ENCODE assay signal across 16 mouse cellular contexts in genomic region chr7:63921909-63922562, GRCm38 (mm10). TPM values are rescaled to one million over a fixed set of nuclear protein-coding genes. Genes with fewer than 3 reads are reported as not detected.
A peak's percentile ranks its signal among the peaks of the same experiment; 100 is the strongest.
DNase-seq lines count a peak whose midpoint lies in the region; ATAC-seq and TF ChIP-seq lines count a peak whose summit lies in the region.
"Had no signal": no experiment of that assay in that cellular context is flagged by ENCODE, and none has a peak within 500 bp of the region (broad histone marks: within the 10 kb centered on the region; RNA-seq: fewer than 3 reads in every experiment).

No protein-coding gene starts in this region.

- peaks cover 67% of the 10 kb centered on the region for H3K4me1 ChIP-seq in heart, embryonic 10.5 days
- H3K4me1 ChIP-seq in MEL (ENCODE audit: control insufficient read depth in 1 of 2, insufficient read depth in 2 of 2, low read length in 2 of 2), result peaks cover 61 to 74% of the 10 kb centered on the region in 2 experiments

- TF ChIP-seq CTCF in MEL (IDR thresholded peaks at IDR 0.05 in 2 of 3, conservative IDR thresholded peaks at IDR 0.05 in 1 of 3; ENCODE audit: control insufficient read depth in 1 of 3, insufficient read depth in 1 of 3, low read depth in 2 of 3, low read length in 3 of 3, poor library complexity in 1 of 3, severe bottlenecking in 1 of 3), result no peak

- TF ChIP-seq EP300 in MEL (IDR thresholded peaks at IDR 0.05; ENCODE audit: low read depth in 1 of 2, low read length in 2 of 2), result peak; percentile 66 to 87

- H3K9me3 ChIP-seq in heart, embryonic 10.5 days, result no peaks in the 10 kb centered on the region
- H3K9me3 ChIP-seq in MEL (replicated peaks; ENCODE audit: insufficient read depth, low read length), result no peaks in the 10 kb centered on the region
- H3K9me3 ChIP-seq: embryonic facial prominence, embryonic 13.5 days; forebrain, embryonic 15.5 days; heart, embryonic 13.5 days; limb, embryonic 13.5 days had no signal

- 74% methylated on average over 8 of the region's 8 CpGs for WGBS in heart, embryonic 10.5 days

- H3K79me2 ChIP-seq in MEL (ENCODE audit: control insufficient read depth, insufficient read depth, low read length, poor library complexity), result peaks cover 62% of the 10 kb centered on the region

- no peak overlapping the region for H3K27ac ChIP-seq in heart, embryonic 10.5 days
- peak overlapping the region; percentile 97 for H3K27ac ChIP-seq in MEL (ENCODE audit: control insufficient read depth, low read depth, low read length)
- H3K27ac ChIP-seq: embryonic facial prominence, embryonic 13.5 days; forebrain, embryonic 15.5 days; heart, embryonic 13.5 days; limb, embryonic 13.5 days had no signal

- 0 out of 2 replicates have a peak, but pooled peaks cover 5% of the 10 kb centered on the region for H3K36me3 ChIP-seq in heart, embryonic 10.5 days
- peaks cover 7 to 66% of the 10 kb centered on the region in 2 experiments for H3K36me3 ChIP-seq in MEL (ENCODE audit: control insufficient read depth in 1 of 2, insufficient read depth in 2 of 2, low read length in 2 of 2)
- H3K36me3 ChIP-seq: embryonic facial prominence, embryonic 13.5 days; forebrain, embryonic 15.5 days; heart, embryonic 13.5 days had no signal

- no peak for TF ChIP-seq POLR2A in MEL (IDR thresholded peaks at IDR 0.05; ENCODE audit: control insufficient read depth in 1 of 2, insufficient read depth in 1 of 2, low read depth in 1 of 2, low read length in 2 of 2, poor library complexity in 1 of 2)

- H3K4me3 ChIP-seq in heart, embryonic 10.5 days, result no peak overlapping the region
- H3K4me3 ChIP-seq in MEL (ENCODE audit: control insufficient read depth in 1 of 2, insufficient read depth in 1 of 2, low read depth in 2 of 2, low read length in 2 of 2), result peak overlapping the region; percentile 16 to 27; a peak in 3 of 4 replicates
- H3K4me3 ChIP-seq: embryonic facial prominence, embryonic 13.5 days; forebrain, embryonic 15.5 days; heart, embryonic 13.5 days; limb, embryonic 13.5 days; myocyte had no signal

- peak; percentile 7 for ATAC-seq in megakaryocyte progenitor cell, adult 5-6 weeks (replicated peaks; ENCODE audit: poor library complexity)
- ATAC-seq: forebrain, embryonic 15.5 days had no signal

- intact Hi-C loops in heart, postnatal 25 days (cut with DNase I), result no loop called here

- DNase-seq in heart, postnatal 25 days (ENCODE audit: low spot score), result peak; percentile 2
- DNase-seq in heart, embryonic 10.5 days (ENCODE audit: low spot score), result no peak
- DNase-seq in ovary, postnatal 36 days (ENCODE audit: low spot score), result peak; percentile 8
- DNase-seq in ovary, postnatal 10 days (ENCODE audit: low spot score), result no peak
- peak; percentile 80 for DNase-seq in MEL (ENCODE audit: low read depth, low spot score)
- no peak for DNase-seq in left cerebral cortex, adult 11 months (ENCODE audit: low spot score)
- DNase-seq: adrenal gland, adult 8-10 months; cerebellum, adult 11 months; lung, postnatal 36 days had no signal

- TF ChIP-seq RAD21 in MEL (IDR thresholded peaks at IDR 0.05; ENCODE audit: low read depth, low read length), result no peak

- H3K27me3 ChIP-seq in heart, embryonic 10.5 days (ENCODE audit: insufficient read depth, poor library complexity, severe bottlenecking), result no peaks in the 10 kb centered on the region
- no peaks in the 10 kb centered on the region for H3K27me3 ChIP-seq in MEL (ENCODE audit: control insufficient read depth in 1 of 2, insufficient read depth in 2 of 2, low read length in 2 of 2)
- H3K27me3 ChIP-seq: embryonic facial prominence, embryonic 13.5 days; forebrain, embryonic 15.5 days; heart, embryonic 13.5 days; limb, embryonic 13.5 days had no signal

- peak overlapping the region; percentile 58 for H3K9ac ChIP-seq in MEL (ENCODE audit: control insufficient read depth, low read depth, low read length, poor library complexity, severe bottlenecking)
- H3K9ac ChIP-seq: embryonic facial prominence, embryonic 13.5 days; forebrain, embryonic 15.5 days; heart, embryonic 13.5 days; limb, embryonic 13.5 days had no signal

TF ChIP-seq in MEL, 35 proteins besides CTCF, POLR2A, EP300 and RAD21:
- TF ChIP-seq MYC (IDR thresholded peaks at IDR 0.05; ENCODE audit: low read depth, low read length) (no peak), MAZ (IDR thresholded peaks at IDR 0.05; ENCODE audit: low read depth, low read length) (peak; percentile 6; the same call in 1 of the 2 replicates), USF2 (IDR thresholded peaks at IDR 0.05; ENCODE audit: borderline replicate concordance in 1 of 2, insufficient read depth in 1 of 2, low read depth in 1 of 2, low read length in 2 of 2) (no peak), TAL1 (IDR thresholded peaks at IDR 0.05; ENCODE audit: low read length) (0 out of 2 replicates have a peak, but pooled peaks have one; percentile 3), MAFK (IDR thresholded peaks at IDR 0.05; ENCODE audit: borderline replicate concordance, low read depth, low read length) (no peak), ZMIZ1 (IDR thresholded peaks at IDR 0.05; ENCODE audit: low read depth, low read length) (no peak), MYB (IDR thresholded peaks at IDR 0.05; ENCODE audit: low read depth, low read length) (peak; percentile 42; the same call in 1 of the 2 replicates), SIN3A (IDR thresholded peaks at IDR 0.05; ENCODE audit: low read length) (peak; percentile 50; the same call in 1 of the 2 replicates), GABPA (IDR thresholded peaks at IDR 0.05; ENCODE audit: low read depth, low read length) (no peak), UBTF (IDR thresholded peaks at IDR 0.05; ENCODE audit: borderline replicate concordance, insufficient read depth, low read depth, low read length) (no peak), ZC3H11A (IDR thresholded peaks at IDR 0.05; ENCODE audit: low read depth, low read length) (no peak), POLR2AphosphoS2 (IDR thresholded peaks at IDR 0.05; ENCODE audit: low read length) (no peak), RCOR1 (IDR thresholded peaks at IDR 0.05; ENCODE audit: low read depth, low read length) (peak; percentile 61), MEF2A (IDR thresholded peaks at IDR 0.05; ENCODE audit: extremely low read depth, insufficient replicate concordance, low read depth, low read length, poor library complexity, severe bottlenecking) (no peak), ETS1 (IDR thresholded peaks at IDR 0.05; ENCODE audit: low read depth, low read length) (peak; percentile 92), GATA1 (IDR thresholded peaks at IDR 0.05; ENCODE audit: low read depth, low read length) (peak; percentile 60; the same call in 1 of the 2 replicates), BHLHE40 (IDR thresholded peaks at IDR 0.05; ENCODE audit: borderline replicate concordance, low read depth, low read length) (no peak), HCFC1 (IDR thresholded peaks at IDR 0.05; ENCODE audit: low read depth, low read length) (no peak), NELFE (IDR thresholded peaks at IDR 0.05; ENCODE audit: low read depth, low read length) (no peak), TBP (IDR thresholded peaks at IDR 0.05; ENCODE audit: low read depth, low read length) (0 out of 2 replicates have a peak, but pooled peaks have one; percentile 26), E2F4 (IDR thresholded peaks at IDR 0.05; ENCODE audit: borderline replicate concordance, low read depth, low read length) (no peak), MAX (IDR thresholded peaks at IDR 0.05; ENCODE audit: low read length) (0 out of 2 replicates have a peak, but pooled peaks have one; percentile 42), ZKSCAN1 (IDR thresholded peaks at IDR 0.05; ENCODE audit: low read depth, low read length) (no peak), JUND (IDR thresholded peaks at IDR 0.05; ENCODE audit: low read depth, low read length) (no peak), POLR2AphosphoS5 (IDR thresholded peaks at IDR 0.05; ENCODE audit: borderline replicate concordance, low read depth, low read length) (no peak)
TF ChIP-seq in MEL: peak in this region for 9.

RNA-seq across cellular contexts. Expression of gene E030018B13Rik, which starts 5.4 kb away (rescaled TPM):
- total RNA-seq in heart, postnatal 25 days (2021), result not detected
- 0.18 TPM in 1 of 2 replicates, not detected in the other for polyA plus RNA-seq in heart, embryonic 10.5 days (2016; fragmentation: Nextera tagmentation; extraction: Ambion mirVana)
- not detected in 2 replicates for total RNA-seq in MEL (2012; rRNA removed)
- under 1 TPM in 1 of 2 experiments, not detected in 1; 0.07 TPM for polyA plus RNA-seq in MEL (2012; ENCODE audit: insufficient read depth in 1 of 2, insufficient read length in 2 of 2, low read depth in 1 of 2, low replicate concordance in 2 of 2, missing spikeins in 1 of 2)
- not detected in 2 replicates for total RNA-seq in megakaryocyte progenitor cell, adult 5-6 weeks (2015)
- total RNA-seq in megakaryocyte progenitor cell, adult 5-6 weeks (2017), result not detected in 2 replicates
- total RNA-seq: layer of hippocampus, adult 8-10 months had no signal
- polyA plus RNA-seq: embryonic facial prominence, embryonic 13.5 days; heart, embryonic 13.5 days had no signal

RNA-seq across cellular contexts. Expression of gene Klf13, which starts 16.7 kb away (rescaled TPM):
- total RNA-seq in heart, postnatal 25 days (2021), result 10 to 100 TPM; 43.8 to 63.8 TPM
- polyA plus RNA-seq in heart, embryonic 10.5 days (2016; fragmentation: Nextera tagmentation; extraction: Ambion mirVana), result 17.3 and 18.3 TPM in 2 replicates
- total RNA-seq in MEL (2012; rRNA removed), result 20.5 and 21.6 TPM in 2 replicates
- 100 to 1,000 TPM in 1 of 2 experiments, 10 to 100 TPM in 1; 26.9 to 118 TPM for polyA plus RNA-seq in MEL (2012; ENCODE audit: insufficient read depth in 1 of 2, insufficient read length in 2 of 2, low read depth in 1 of 2, low replicate concordance in 2 of 2, missing spikeins in 1 of 2)
- 37.6 and 46.3 TPM in 2 replicates for total RNA-seq in megakaryocyte progenitor cell, adult 5-6 weeks (2015)
- 16.9 and 24.3 TPM in 2 replicates for total RNA-seq in megakaryocyte progenitor cell, adult 5-6 weeks (2017)

Comparison
In these comparisons a context has a peak if more than half of its experiments do, and no peak if none do; other contexts are left out.
1. DNase-seq: peak in heart, postnatal 25 days (single experiment), ovary, postnatal 36 days (single experiment) and MEL (single experiment); none in heart, embryonic 10.5 days (single experiment), ovary, postnatal 10 days (single experiment) and left cerebral cortex, adult 11 months (single experiment).